Mouse (Mus musculus) left cerebral cortex, adult 18-20 months (tissue): ENCODE results near the gene Ppbp. TPM values are rescaled to one million over a fixed set of nuclear protein-coding genes. Genes with fewer than 3 reads are reported as not detected.

Source experiments
- DNase-seq, 2 experiments: peaks; one replicate each; pipeline ENCODE4 v3.0.0; 2021 to 2022; ENCODE audit warnings: low spot score in 2 of 2, mixed read lengths in 1 of 2
- long read RNA-seq, 2 experiments: library from polyadenylated mRNA; stranded (forward); transcript quantifications; one replicate each; pipeline ENCODE4 v2.0.0; 2021
- total RNA-seq, 2 experiments: library from RNA; stranded (reverse); gene quantifications; 2 replicates each; pipeline ENCODE4 v1.2.3; 2021

The Ppbp gene
- total RNA-seq = under 1 TPM; 0.46 to 0.63 TPM
- long read RNA-seq, experiment 1 = 0 reads
- long read RNA-seq, experiment 2 = 0 reads

- no peak for DNase-seq
These were observed at the start of gene Ppbp for GRCm38 (mm10) chr5:90768218-90768617. Ppbp (plus strand) TSS chr5:90768518.

- DNase-seq = no peak
These were observed 45.7 kb upstream of the Ppbp start for GRCm38 (mm10) chr5:90722656-90723055.

- DNase-seq = no peak
These were observed 40.1 kb upstream of the Ppbp start for GRCm38 (mm10) chr5:90728254-90728653.

- DNase-seq = no peak
These were observed 36.8 kb upstream of the Ppbp start for GRCm38 (mm10) chr5:90731480-90731879.

- no peak for DNase-seq
These were observed 26.3 kb upstream of the Ppbp start for GRCm38 (mm10) chr5:90742029-90742428.

- no peak for DNase-seq
These were observed 14.4 kb upstream of the Ppbp start for GRCm38 (mm10) chr5:90753934-90754333.

- no peak for DNase-seq
These were observed 10.2 kb upstream of the Ppbp start for GRCm38 (mm10) chr5:90758020-90758605.

GRCm38 (mm10) chr5:90759077-90760065 lies 8.9 kb upstream of the Ppbp start, which contains the start of gene Cxcl5:
Cxcl5 (plus strand) TSS chr5:90759360.
- peak; percentile 8 to 23 for DNase-seq

- no peak for DNase-seq
These were observed 8.0 kb upstream of the Ppbp start for GRCm38 (mm10) chr5:90760303-90760702.

- DNase-seq = no peak
These were observed 7.5 kb upstream of the Ppbp start for GRCm38 (mm10) chr5:90760844-90761243.

- no peak for DNase-seq
These were observed 6.5 kb upstream of the Ppbp start for GRCm38 (mm10) chr5:90761834-90762233.

- no peak for DNase-seq
These were observed 4.2 kb upstream of the Ppbp start for GRCm38 (mm10) chr5:90763912-90764665.

- no peak for DNase-seq
These were observed 2.3 kb upstream of the Ppbp start for GRCm38 (mm10) chr5:90765821-90766606.

- no peak for DNase-seq
These were observed 3.1 kb downstream of the Ppbp start for GRCm38 (mm10) chr5:90771369-90771768.

GRCm38 (mm10) chr5:90771880-90772653 lies 3.7 kb downstream of the Ppbp start, which contains the start of gene Pf4:
Pf4 (plus strand) TSS chr5:90772435.
- DNase-seq = no peak

- no peak for DNase-seq
These were observed 7.2 kb downstream of the Ppbp start for GRCm38 (mm10) chr5:90775562-90775961.

GRCm38 (mm10) chr5:90777621-90778020 lies 9.3 kb downstream of the Ppbp start:
- no peak for DNase-seq

- no peak for DNase-seq
These were observed 10.5 kb downstream of the Ppbp start for GRCm38 (mm10) chr5:90778856-90779255.

GRCm38 (mm10) chr5:90783697-90784096 lies 15.4 kb downstream of the Ppbp start:
- no peak for DNase-seq
